Mouse (Mus musculus) E14TG2a.4 (cell line): ENCODE results near the gene Cstl1.

Source experiments
- H3K27me3 ChIP-seq: 2 replicates; pipeline ENCODE4 v1.6.1; 2014; ENCODE audit warnings: low read length, control low read depth; ENCODE audit not compliant: insufficient read depth
- H3K36me3 ChIP-seq: 2 replicates; pipeline ENCODE4 v1.6.1; 2014; ENCODE audit warnings: low read length, control low read depth; ENCODE audit not compliant: insufficient read depth
- H3K4me1 ChIP-seq: replicated peaks from 2 replicates; pipeline ENCODE4 v1.6.1; 2014; ENCODE audit warnings: low read depth, low read length, control low read depth
- H3K4me3 ChIP-seq: replicated peaks from 2 replicates; pipeline ENCODE4 v1.5.1; 2014; ENCODE audit warnings: mild to moderate bottlenecking, low read length
- H3K9me3 ChIP-seq: 2 replicates; pipeline ENCODE4 v1.6.1; 2014; ENCODE audit warnings: low read length, control low read depth
- CTCF ChIP-seq: conservative IDR thresholded peaks from 2 replicates; pipeline ENCODE4 v1.5.1; 2014; ENCODE audit warnings: low read length
- NANOG ChIP-seq: IDR thresholded peaks from 2 replicates; pipeline ENCODE4 v1.6.1; 2014; ENCODE audit warnings: borderline replicate concordance, low read length, mixed read lengths
- POU5F1 ChIP-seq: IDR thresholded peaks from 2 replicates; pipeline ENCODE4 v1.6.1; 2014; ENCODE audit warnings: low read length, borderline replicate concordance

The Cstl1 gene

DNA sequence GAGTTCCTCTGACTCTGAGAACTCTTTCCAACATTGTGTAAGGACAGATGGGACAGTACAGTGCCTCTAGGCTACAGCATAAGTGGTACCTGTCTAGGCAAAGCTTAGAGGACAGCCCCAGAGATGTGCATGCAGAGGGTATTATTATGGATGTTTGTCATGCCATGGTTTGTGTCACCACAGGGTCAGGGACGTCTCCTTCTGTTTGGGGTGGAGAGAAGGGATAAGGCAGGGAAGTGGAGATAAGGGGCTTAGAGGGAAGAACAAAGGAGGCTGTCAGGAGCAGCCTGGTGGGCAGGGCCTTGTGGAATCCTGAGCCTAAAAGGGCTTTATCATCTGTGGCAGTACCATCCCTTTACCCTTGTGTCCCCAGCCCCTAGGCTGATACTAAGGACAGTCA, 31.6 kb downstream of the Cstl1 start, which contains the start of gene 8030411F24Rik:
Gene 8030411F24Rik (plus strand): TSS at position 301 of the 400 bp plus-strand sequence.
- Histone ChIP-seq H3K4me3 (no peak within 1 kb of the TSS), H3K36me3 (no peaks in the 10 kb centered on the region), H3K27me3 (no peaks in the 10 kb centered on the region), H3K4me1 (peaks cover 7% of the 10 kb centered on the region; the same call in 1 of the 2 replicates), H3K9me3 (no peaks in the 10 kb centered on the region)
- TF ChIP-seq CTCF (no peak), NANOG (no peak), POU5F1 (no peak)

DNA sequence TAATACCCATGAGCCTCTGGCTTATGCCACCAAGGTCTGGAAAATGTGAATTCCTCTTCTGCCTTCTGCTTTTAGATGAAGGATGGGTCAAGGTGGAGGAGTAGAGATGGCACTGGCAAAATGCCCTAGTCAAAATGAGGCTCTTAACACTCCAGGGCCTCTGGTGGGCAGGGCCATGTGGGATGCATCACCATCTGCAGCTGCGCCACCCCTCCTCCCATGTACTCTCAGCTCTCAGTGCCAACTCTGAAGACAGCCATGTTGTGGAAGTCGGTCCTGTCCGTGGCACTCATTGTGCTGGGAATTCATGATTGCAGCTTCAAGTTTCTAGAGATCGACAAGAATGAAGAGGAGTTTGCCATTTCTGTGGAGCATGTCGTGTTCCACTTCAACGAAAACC, 39.0 kb downstream of the Cstl1 start, which contains the start of gene Cst12:
Gene Cst12 (plus strand): TSS at position 220 of the 400 bp plus-strand sequence.
- Histone ChIP-seq H3K9me3 (no peaks in the 10 kb centered on the region), H3K4me3 (no peak within 1 kb of the TSS), H3K36me3 (no peaks in the 10 kb centered on the region), H3K27me3 (no peaks in the 10 kb centered on the region), H3K4me1 (no peaks in the 10 kb centered on the region)
- TF ChIP-seq CTCF: no peak
- no peak for TF ChIP-seq POU5F1
- no peak for TF ChIP-seq NANOG

DNA sequence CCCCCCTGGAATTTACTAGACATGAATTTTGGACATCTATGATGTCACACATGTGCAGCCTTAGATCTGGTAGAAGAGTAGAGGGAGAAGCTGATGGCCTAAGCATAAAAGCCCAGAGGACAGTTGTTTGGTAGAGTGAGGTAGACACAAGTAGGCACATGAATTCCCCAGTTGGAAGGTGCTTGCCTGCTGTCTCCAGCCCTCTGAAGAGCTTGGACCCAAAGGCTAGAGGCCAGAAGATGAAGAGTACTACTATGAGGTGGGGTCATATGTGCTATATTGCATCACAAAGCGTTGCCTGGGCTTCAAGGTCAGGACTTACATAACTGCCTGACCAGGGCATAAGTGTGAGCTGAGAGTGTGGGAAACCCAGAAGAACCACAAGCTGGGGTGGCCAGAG, 48.3 kb downstream of the Cstl1 start, which contains the start of gene Cst8:
Gene Cst8 (plus strand): TSS at position 301 of the 400 bp plus-strand sequence.
- Histone ChIP-seq H3K4me1 (no peaks in the 10 kb centered on the region), H3K9me3 (no peaks in the 10 kb centered on the region), H3K36me3 (no peaks in the 10 kb centered on the region), H3K27me3 (no peaks in the 10 kb centered on the region), H3K4me3 (no peak within 1 kb of the TSS)
- TF ChIP-seq NANOG (no peak), POU5F1 (no peak), CTCF (no peak)

DNA sequence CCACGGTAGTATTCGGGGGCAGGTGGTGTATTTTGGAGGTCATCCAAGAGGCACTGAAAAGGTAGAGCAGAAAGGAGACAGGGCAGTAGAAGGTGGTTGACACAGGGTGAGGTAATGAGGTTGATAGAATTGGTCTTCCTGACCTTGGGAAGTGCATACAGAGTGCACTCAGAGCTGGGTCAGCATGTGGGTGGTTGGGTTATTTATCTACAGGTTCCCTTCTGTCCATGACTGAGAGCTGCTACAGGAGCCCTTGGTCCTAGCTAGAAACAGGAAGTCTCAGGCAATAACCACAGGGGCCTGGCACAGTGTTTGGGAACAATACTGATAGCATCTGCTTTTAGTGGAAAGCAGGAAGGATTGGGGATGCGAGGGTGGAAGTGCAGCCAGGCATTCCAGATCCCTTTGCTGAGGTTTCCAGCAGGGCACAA, 51.3 kb downstream of the Cstl1 start:
- Histone ChIP-seq H3K36me3 (no peaks in the 10 kb centered on the region), H3K9me3 (no peaks in the 10 kb centered on the region), H3K4me1 (no peaks in the 10 kb centered on the region), H3K4me3 (no peak overlapping the region), H3K27me3 (no peaks in the 10 kb centered on the region)
- TF ChIP-seq POU5F1: no peak
- no peak for TF ChIP-seq NANOG
- no peak for TF ChIP-seq CTCF
